Mouse (Mus musculus) spleen, adult 2 months (tissue): ENCODE measurements around the gene Vapb. TPM values are rescaled to one million over a fixed set of nuclear protein-coding genes. Genes with fewer than 3 reads are reported as not detected.
"Not testable (repeated sequence)": the region's sequence is repeated elsewhere in the genome, so short reads cannot be mapped to it uniquely, and the experiment has no call there.

Experiments used
- DNase-seq, 2 experiments: peaks; one replicate each; pipeline versions ENCODE4 v3.0.0 to v3.0.0-alpha.2; 2012 to 2021; ENCODE audit warnings: low spot score in 2 of 2, low read depth in 1 of 2
- H3K27ac ChIP-seq: fragments of 200-500 bp; 2 replicates; pipeline ENCODE4 v1.5.1; 2012; ENCODE audit warnings: low read length, inconsistent platforms; ENCODE audit not compliant: insufficient read depth
- H3K27me3 ChIP-seq: fragments of 200-500 bp; 2 replicates; pipeline ENCODE4 v1.6.1; 2012; ENCODE audit warnings: mild to moderate bottlenecking, moderate library complexity, low read length, inconsistent platforms; ENCODE audit not compliant: control insufficient read depth, insufficient read depth
- H3K36me3 ChIP-seq: fragments of 200-500 bp; 2 replicates; pipeline ENCODE4 v1.6.1; 2012; ENCODE audit warnings: mild to moderate bottlenecking, low read length, inconsistent platforms; ENCODE audit not compliant: control insufficient read depth, insufficient read depth
- H3K4me1 ChIP-seq: fragments of 200-500 bp; 2 replicates; pipeline ENCODE4 v1.6.1; 2011; ENCODE audit warnings: inconsistent platforms; ENCODE audit not compliant: control insufficient read depth, insufficient read depth, insufficient read length
- H3K4me3 ChIP-seq: fragments of 200-500 bp; 2 replicates; pipeline ENCODE4 v1.5.1; 2011; ENCODE audit warnings: mild to moderate bottlenecking, inconsistent platforms; ENCODE audit not compliant: insufficient read depth, insufficient read length; ENCODE audit errors: extremely low read depth
- CTCF ChIP-seq: fragments of 200-500 bp; IDR thresholded peaks from 2 replicates; pipeline ENCODE4 v1.5.1; 2011; ENCODE audit warnings: mild to moderate bottlenecking, inconsistent platforms; ENCODE audit not compliant: insufficient read depth, insufficient read length, insufficient replicate concordance; ENCODE audit errors: extremely low read depth
- POLR2A ChIP-seq: fragments of 200-500 bp; IDR thresholded peaks from 2 replicates; pipeline ENCODE4 v1.6.1; 2011; ENCODE audit warnings: low read depth, low read length, inconsistent platforms
- WGBS: fragments of 180-500 bp; shearing (Covaris S2); methylation state at CpG from one replicate; pipeline ENCODE4 v1.1.7; 2018; 5-methylcytosine and 5-hydroxymethylcytosine counted together
- polyA plus RNA-seq: library from polyadenylated mRNA; depleted of rRNA; stranded (reverse); fragments of >200 nt; gene quantifications from 2 replicates; pipeline ENCODE4 v1.2.3, GENCODE M21; 2012

The Vapb gene
- polyA plus RNA-seq, 1 experiment = 6.9 TPM

GRCm38 (mm10) chr2:173705827-173706551 is 31.3 kb upstream of the Vapb start:
- no peak for TF ChIP-seq POLR2A
- no peak for TF ChIP-seq CTCF
- no peaks in the 10 kb centered on the region for H3K4me1 ChIP-seq
- WGBS = 92% methylated on average over 15 of the region's 15 CpGs
- H3K36me3 ChIP-seq = peaks cover 17% of the 10 kb centered on the region
- H3K27me3 ChIP-seq = no peaks in the 10 kb centered on the region
- DNase-seq = no peak
- H3K4me3 ChIP-seq = no peak overlapping the region
- no peak overlapping the region for H3K27ac ChIP-seq

DNA sequence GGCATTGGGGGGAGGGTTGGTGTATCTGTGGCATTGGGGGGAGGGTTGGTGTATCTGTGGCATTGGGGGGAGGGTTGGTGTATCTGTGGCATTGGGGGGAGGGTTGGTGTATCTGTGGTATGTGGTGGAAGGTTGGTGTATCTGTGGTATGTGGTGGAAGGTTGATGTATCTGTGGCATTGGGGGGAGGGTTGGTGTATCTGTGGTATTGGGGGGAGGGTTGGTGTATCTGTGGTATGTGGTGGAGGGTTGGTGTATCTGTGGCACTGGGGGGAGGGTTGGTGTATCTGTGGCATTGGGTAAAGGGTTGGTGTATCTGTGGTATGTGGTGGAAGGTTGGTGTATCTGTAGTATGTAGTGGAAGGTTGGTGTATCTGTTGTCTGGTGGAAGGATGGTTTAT is 29.7 kb upstream of the Vapb start:
- not testable (repeated sequence) for H3K4me1 ChIP-seq, H3K4me3 ChIP-seq, H3K27me3 ChIP-seq, H3K36me3 ChIP-seq, H3K27ac ChIP-seq, DNase-seq

DNA sequence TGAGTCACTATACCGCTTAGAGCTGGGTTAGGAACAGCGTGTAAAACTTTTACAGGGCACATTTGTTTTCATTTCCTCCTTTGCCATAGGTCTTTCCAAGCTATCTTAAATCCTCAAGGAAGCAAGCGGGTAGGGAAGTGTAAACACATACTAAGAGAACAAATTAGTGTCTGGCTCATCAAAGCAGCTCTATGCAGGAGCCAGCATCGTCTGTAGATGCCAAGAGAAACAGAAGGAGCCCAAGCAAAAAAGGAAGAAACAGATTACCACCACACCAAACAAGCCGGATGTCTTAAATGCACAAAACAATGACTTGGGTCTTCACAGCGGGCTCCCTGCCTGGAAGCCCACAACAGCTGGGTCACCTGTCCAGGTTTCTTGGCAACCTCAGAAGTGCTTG is 27.1 kb upstream of the Vapb start:
- Histone ChIP-seq H3K27ac (no peak overlapping the region), H3K4me1 (no peaks in the 10 kb centered on the region), H3K4me3 (no peak overlapping the region), H3K27me3 (no peaks in the 10 kb centered on the region), H3K36me3 (peaks cover 3% of the 10 kb centered on the region; the same call in 1 of the 2 replicates)
- WGBS = 86% methylated on average over 6 of the region's 6 CpGs
- no peak for DNase-seq
- no peak for TF ChIP-seq CTCF
- TF ChIP-seq POLR2A = no peak

- no peak for TF ChIP-seq CTCF
- no peak for TF ChIP-seq POLR2A
- no peak overlapping the region for H3K4me3 ChIP-seq
- no peaks in the 10 kb centered on the region for H3K27me3 ChIP-seq
- DNase-seq = no peak
- WGBS = 81% methylated on average over 10 of the region's 10 CpGs
- no peak overlapping the region for H3K27ac ChIP-seq
- H3K36me3 ChIP-seq = no peaks in the 10 kb centered on the region
- H3K4me1 ChIP-seq = no peaks in the 10 kb centered on the region
Observed at GRCm38 (mm10) chr2:173712656-173713055, 24.7 kb upstream of the Vapb start.

GRCm38 (mm10) chr2:173713241-173713640 is 24.1 kb upstream of the Vapb start:
- no peaks in the 10 kb centered on the region for H3K4me1 ChIP-seq
- no peaks in the 10 kb centered on the region for H3K36me3 ChIP-seq
- no peak for TF ChIP-seq POLR2A
- no peak for TF ChIP-seq CTCF
- 81% methylated on average over 4 of the region's 4 CpGs for WGBS
- H3K27me3 ChIP-seq = no peaks in the 10 kb centered on the region
- DNase-seq = no peak
- H3K4me3 ChIP-seq = no peak overlapping the region
- H3K27ac ChIP-seq = no peak overlapping the region

- Histone ChIP-seq H3K4me3 (no peak overlapping the region), H3K27me3 (no peaks in the 10 kb centered on the region), H3K36me3 (no peaks in the 10 kb centered on the region), H3K27ac (no peak overlapping the region), H3K4me1 (no peaks in the 10 kb centered on the region)
- DNase-seq = no peak
- WGBS = 83% methylated on average over 8 of the region's 8 CpGs
- TF ChIP-seq CTCF (no peak), POLR2A (no peak)
Observed at GRCm38 (mm10) chr2:173714620-173715218, 22.6 kb upstream of the Vapb start.

DNA sequence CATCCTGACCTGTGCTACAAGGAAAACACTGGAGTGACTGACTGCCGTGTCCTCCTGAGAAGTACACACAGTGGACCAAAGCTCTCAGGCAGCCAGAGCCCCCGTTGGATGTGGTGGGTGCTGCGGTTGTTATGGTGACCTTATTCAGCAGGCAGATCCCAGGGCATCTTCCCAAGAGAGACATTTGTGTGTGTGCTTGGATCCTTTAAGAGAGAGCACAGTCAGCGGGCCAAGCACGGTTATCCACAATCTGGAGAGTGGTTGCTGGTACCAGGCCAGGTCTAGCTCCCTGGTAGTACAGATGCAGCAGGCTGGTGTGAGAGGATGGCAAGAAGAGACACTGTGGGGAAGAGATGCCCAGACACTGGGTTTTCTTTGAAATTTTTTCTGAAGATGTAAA is 20.3 kb upstream of the Vapb start:
- H3K27me3 ChIP-seq = no peaks in the 10 kb centered on the region
- H3K4me1 ChIP-seq = no peaks in the 10 kb centered on the region
- no peak overlapping the region for H3K27ac ChIP-seq
- WGBS = 95% methylated on average over 5 of the region's 5 CpGs
- no peaks in the 10 kb centered on the region for H3K36me3 ChIP-seq
- no peak for DNase-seq
- TF ChIP-seq CTCF (no peak), POLR2A (no peak)
- no peak overlapping the region for H3K4me3 ChIP-seq

DNA sequence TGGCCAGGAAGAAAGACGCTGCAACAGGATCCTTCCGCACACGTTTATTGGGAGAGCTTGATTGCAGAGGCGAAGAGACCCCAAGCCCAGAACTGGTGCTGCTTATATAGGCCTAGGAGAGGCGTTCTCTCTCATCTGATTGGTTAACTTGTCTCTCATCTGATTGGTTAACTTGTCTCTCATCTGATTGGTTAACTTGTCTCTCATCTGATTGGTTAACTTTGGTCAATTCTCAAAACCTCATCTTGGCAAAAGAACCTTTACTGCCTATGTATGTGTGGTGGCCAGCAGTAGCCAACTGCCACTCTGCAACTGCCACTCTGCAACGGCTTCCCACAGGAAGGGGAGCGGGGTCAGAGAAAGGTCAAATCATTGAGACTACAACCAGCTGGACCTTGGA is 18.2 kb upstream of the Vapb start, which contains the start of gene 1700010B08Rik:
TSS of gene 1700010B08Rik (plus strand) at position 301 of the 400 bp plus-strand sequence.
- not testable (repeated sequence) for DNase-seq, H3K27me3 ChIP-seq, H3K4me3 ChIP-seq, H3K4me1 ChIP-seq, H3K27ac ChIP-seq, H3K36me3 ChIP-seq
- 85% methylated on average over 6 of the region's 7 CpGs for WGBS
